Mouse (Mus musculus) urinary bladder, adult 18-20 months (tissue): Measurements from ENCODE around the gene Bcl6.

Experiments used
- DNase-seq, 2 experiments: peaks; one replicate each; pipeline ENCODE4 v3.0.0; 2022; ENCODE audit warnings: low spot score in 2 of 2, mixed read lengths in 2 of 2

The Bcl6 gene

DNA sequence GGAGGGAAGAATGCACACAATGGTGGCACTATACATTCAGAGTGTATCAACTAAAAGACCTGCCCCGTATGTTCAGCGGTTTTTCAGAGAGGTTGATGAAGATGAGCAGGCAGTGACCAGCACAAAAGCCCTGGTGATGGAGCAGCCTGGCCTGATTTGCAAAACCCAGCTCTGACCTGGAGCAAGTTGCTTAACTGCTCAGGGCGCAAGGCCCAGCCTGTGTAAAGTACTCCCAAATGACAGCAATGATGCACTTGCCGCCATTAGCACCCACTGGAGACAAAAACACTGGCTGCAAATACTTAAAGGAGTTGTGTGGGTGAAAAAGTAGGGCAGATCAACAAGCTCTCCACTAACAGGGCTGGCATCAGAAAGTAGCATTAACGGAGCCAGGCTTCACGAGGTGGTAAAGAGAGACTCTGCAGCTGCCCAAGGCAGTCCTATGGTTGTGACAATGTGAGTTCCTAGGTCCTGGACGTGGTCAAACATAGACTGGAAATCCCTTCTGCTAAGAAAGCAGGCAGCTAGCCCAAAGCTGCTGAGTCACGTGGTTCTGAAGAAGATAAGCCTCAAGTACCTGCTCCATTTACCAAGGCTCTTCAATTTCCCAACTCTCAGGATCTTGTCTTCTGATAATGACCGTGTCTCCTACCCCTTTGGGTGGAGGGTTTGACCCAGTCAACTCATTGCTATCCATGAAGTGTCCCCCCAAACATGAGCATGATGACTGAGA, 14.9 kb downstream of the Bcl6 start:
- DNase-seq, result no peak

DNA sequence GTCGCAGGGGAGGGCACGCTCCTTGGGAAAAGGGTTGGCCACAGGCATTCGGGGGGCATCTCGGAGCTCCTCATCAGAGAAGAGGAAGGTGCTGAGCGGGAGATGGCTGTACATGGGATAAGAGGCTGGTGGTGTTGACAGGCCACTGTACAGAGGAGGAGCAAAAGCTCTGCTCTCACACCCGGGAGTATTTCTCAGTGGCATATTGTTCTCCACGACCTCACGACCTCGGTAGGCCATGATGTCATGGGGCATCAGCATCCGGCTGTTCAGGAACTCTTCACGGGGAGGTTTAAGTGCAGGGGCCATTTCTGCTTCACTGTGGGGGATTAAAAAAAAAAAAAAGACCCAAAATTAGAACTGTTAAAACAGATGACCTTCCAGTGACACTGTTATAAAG, 15.8 kb downstream of the Bcl6 start:
- DNase-seq, result no peak

DNA sequence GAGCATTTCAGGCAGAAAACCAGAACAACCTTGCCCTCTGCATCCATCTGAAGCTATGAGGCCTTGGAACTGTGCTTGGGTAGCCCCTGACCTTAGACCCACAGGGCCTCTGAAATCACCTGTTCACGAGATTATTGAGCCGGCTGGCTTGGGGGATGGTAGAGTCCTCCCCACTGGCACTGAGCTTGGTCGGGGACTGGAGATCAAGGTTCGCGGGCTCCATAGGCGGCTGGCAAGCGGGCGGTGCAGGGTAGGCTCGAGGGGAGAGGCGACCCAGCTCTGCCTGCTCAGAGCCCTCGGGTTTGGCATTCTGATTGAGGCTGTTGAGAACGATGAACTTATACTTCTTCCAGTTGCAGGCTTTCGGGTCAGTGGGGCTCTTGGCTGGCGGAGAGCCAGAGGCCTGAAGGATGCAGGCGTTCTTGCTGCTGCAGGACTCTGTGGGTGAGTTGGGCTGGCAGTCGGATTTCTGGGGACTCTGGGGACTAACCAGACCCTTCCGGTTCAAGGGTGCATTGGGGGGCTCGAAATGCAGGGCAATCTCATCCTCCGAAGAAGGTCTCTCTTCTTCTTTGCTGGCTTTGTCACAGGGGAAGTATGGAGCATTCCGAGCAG, 16.4 kb downstream of the Bcl6 start:
- DNase-seq, result no peak

DNA sequence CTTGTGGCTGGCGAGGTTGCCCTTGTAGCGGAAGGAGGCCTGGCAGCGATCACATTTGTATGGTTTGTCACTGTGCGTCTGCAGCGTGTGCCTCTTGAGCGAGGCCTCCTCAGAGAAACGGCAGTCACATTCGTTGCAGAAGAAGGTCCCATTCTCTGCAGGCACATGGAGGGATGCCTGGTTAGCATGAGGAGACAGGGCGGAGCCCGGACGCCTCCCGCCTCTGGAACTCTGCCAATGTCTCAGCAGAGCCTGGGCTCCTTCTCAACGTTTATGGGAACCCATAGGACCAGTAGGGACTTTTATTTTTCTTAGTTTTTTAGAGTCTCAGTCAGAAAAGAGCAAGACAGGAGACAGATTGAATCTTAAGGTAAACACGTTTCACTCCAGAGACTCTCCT, 18.7 kb downstream of the Bcl6 start:
- DNase-seq, result no peak

- no peak for DNase-seq
Measured at GRCm38 (mm10) chr16:23968888-23969287, 19.8 kb downstream of the Bcl6 start.

DNA sequence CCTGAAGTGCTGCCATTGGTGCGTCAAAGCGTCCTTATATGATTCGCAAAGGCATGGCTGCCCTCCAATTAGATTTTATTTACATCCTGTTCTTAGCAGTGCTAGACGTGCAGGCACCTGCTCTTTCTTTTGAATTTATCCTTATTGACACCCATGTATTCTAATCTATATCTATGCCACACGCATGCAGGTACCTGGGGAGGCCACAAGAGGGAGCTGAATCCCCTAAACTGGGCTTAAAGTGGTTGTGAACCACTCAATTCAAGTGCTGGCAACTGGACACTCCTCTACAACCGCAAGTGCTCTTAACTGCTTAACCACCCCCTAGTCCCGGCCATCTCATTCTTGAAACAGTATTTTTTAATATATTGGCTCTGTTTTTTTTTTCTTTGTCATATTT, 21.4 kb downstream of the Bcl6 start:
- no peak for DNase-seq

GRCm38 (mm10) chr16:23966066-23966465, 22.6 kb downstream of the Bcl6 start:
- no peak for DNase-seq

DNA sequence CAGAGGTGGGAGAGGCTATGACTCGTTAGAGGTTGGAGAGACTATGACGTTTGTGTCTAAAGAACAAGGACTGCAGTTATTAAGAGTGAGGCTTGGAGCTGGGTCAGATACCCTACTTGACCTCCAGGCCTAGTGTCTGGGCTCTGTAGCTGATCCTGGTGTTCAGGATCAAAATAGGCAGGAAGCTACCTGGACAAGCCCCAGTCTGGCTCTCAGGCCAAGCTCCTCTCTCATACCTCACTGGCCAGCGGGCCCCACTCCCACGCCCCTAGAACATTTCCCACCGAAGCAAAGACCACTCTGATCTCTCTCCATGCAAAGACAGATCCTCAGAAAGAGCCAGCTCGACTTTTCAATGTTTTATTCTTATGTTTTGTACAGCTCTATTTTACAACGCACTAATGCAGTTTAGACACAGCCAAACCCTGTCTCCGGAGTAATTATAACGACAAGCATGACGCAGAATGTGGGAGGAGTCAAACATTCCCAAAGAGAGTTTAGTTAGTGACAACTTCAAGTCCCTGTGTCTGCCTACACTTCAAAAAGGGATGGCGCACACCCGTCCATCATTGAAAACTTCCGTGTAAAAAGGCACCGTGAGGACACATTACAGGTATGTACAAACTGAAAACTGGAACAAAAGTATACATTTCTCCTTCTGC, 23.8 kb downstream of the Bcl6 start:
- DNase-seq, result no peak

DNA sequence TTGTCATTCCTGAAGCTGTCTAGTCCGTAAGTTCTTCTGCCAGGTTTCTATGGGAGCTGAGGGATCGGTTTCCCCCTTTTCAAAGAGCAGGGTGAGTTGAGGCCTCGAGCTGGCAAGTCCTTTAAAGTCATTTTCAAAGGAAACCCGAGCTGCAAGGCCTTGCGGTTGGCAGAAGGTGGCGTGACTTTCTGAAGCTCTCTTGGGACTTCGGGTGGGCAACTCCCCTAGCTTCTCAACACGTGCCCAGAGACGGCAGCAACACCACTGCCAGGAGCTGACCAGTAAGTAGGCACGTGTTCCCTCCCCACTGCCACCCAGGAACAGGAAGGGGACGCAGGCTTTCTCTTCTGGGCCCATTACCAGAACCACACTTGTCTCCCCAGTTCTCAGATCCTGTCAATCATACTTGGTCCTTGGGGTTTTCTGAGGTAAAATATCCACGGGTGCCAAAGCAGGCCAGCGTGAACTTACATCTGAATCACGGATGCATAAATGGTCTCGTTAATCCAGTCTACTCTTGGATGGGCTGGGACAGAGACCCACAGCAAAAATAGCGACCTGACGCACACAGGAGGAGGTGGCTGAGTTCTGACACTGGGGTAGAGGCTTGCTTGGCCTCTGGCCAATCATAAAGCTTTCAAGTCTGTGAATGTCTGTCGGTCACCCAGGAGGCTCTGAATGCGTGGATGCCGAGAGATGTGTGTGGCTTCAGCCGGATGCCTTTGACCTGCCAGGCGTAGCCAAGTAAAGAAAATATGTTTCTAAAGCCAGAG, 24.6 kb downstream of the Bcl6 start:
- no peak for DNase-seq

DNA sequence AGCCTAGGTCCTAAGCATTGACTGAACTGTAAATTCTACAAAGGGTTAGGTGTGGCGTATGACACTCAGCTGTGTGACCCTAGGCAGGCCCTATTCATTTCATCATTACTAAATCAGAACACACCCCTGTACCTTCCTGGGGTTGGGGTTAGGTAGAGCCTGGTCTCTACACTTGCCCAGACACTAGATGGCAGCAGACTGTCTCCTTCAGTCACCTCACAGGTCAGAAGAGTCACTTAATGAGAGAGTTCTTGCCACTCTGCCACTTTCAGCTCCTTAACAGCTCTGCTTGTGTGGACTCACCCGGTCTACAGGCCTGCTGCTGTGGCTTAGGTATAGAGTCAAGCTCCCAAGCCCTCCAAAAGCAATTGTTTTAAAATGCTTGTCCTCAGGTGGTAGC, 26.3 kb downstream of the Bcl6 start:
- no peak for DNase-seq

GRCm38 (mm10) chr16:23958938-23959337, 29.7 kb downstream of the Bcl6 start:
- no peak for DNase-seq

GRCm38 (mm10) chr16:23953959-23954260, 34.7 kb downstream of the Bcl6 start:
- no peak for DNase-seq

GRCm38 (mm10) chr16:23953189-23953958, 35.3 kb downstream of the Bcl6 start:
- no peak for DNase-seq

DNA sequence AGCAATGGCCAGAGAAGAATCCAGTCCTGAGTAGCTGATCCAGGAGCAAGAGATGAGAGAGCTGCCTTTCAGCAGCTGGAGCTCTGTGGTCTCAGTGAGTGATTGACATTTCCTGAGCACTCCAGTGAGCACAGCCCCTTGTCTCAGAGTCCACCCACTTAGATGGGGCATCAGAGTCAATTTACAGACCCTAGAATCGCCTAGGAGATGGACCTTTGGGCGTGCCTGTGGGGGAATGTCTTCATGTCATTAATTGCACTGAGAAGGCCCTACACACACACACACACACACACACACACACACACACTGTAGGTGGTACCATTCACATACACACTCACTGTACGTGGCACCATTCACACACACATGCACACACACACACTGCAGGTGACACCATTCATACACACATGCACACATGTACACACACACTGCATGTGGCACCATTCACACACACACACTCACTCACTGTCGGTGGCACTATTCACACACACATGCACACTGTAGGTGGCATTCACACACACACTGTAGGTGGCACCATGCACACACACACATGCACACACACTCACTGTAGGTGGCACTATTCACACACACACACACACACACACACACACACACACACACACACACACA, 36.4 kb downstream of the Bcl6 start:
- no peak for DNase-seq

DNA sequence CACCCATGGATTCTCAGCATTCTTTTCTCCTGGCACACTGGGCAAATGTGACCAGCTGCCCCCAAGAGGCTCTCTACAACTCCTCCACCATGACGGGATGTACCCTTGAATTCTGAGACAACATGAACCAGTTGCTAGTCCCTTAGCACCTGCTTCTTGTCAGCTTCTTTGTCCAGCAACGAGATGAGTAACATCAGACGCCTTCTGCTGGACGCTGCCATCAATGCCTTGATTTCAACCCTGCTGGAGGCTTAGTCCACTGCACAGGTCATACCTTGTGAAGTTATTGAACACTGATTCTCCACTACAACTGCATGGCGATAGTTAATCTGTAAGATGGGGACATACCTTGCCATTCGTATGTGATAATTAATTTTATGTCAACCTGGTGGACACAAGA, 41.0 kb downstream of the Bcl6 start:
- DNase-seq, result no peak

- no peak for DNase-seq
Measured at GRCm38 (mm10) chr16:23944801-23945200, 43.9 kb downstream of the Bcl6 start.

DNA sequence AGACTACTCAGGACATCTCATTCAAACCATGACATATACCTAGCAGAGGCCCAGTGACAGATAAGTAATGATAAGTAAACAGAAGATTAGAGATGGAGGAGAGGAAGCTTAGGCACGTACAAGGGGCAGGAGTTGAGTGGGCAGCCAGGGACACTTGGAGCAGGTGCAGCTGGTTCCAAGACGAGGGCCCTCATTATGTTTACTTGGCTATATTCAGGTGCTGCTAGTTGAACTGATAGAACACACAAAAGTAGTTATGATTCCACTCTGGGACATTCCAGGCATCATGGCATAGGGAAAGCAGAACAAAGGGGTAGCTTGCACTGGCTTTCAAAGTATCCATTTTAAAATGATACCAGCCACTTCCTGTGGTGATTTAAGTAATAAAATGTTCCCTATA, 54.3 kb downstream of the Bcl6 start:
- no peak for DNase-seq

GRCm38 (mm10) chr16:23932294-23932693, 56.4 kb downstream of the Bcl6 start, which contains the start of gene Rtp2:
Gene Rtp2, minus strand, starts transcription at chr16:23932394.
- no peak for DNase-seq

DNA sequence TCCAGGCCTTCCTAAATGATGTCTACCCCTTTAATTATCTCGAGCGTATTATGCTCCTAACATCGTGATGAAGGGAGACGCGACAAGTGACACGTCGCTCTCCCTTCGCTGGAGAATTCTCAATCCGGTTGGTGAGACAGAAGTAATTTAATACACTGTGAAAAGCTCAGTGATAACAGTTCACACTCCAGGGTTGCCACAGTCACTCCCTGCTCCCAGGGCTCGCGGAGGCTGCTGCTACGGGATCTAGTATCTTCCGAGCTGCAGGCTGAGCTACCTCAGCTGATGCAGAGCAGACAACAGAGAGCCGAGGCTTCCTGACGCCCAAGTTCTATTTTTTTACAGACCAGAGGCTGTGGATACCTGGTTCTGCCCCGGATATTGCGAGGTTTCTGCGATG, 57.4 kb downstream of the Bcl6 start:
- DNase-seq, result no peak

DNA sequence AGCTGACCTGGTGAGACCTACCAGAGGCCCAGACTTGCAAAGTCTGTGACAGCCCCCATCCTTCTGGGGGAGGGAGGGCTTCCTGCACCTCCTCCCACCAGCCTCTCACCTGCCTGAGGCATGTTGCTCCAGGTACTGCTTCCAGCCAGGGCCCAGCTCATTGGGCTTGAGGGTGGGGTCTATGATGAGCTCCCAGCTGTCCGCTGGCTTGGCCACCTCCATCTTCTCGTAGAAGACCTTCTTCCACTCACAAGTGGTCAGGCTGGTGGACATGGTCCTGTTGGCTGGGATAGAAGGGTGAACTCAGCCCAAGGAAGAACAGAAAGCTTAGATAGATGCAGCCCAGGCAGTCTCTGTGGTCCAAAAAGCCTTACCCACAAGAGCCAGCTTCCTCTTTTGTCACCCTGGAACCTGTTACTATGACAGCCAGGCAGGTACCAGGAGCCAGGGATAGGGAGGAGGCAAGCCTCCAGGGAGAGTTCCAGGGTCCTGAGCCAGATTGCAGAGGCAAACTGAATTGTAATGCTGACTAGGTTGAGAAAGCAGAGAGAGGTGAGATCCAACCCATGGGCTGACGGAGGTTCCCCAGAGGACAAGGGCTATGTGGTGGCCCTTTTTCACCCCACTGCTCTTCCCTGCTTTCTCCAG, 58.1 kb downstream of the Bcl6 start:
- no peak for DNase-seq
